Mouse (Mus musculus) C2C12 (cell line): ENCODE results near the gene Kcnj12.

Source experiments
- CTCF ChIP-seq: IDR thresholded peaks from one replicate; pipeline ENCODE4 v1.5.1; 2011; ENCODE audit not compliant: control insufficient read depth, insufficient read depth, insufficient read length
- MYOG ChIP-seq: IDR thresholded peaks from one replicate; pipeline ENCODE4 v1.6.1; 2011; ENCODE audit not compliant: control insufficient read depth, insufficient read length; ENCODE audit errors: extremely low read depth

- TF ChIP-seq MYOG, result no peak
- TF ChIP-seq CTCF, result no peak
Measured at GRCm38 (mm10) chr11:61110113-61110512, 87.7 kb downstream of the Kcnj12 start.
